13 mouse cellular contexts compared by ENCODE assay signal in genomic region chr12:112917486-112917885, GRCm38 (mm10). TPM values are rescaled to one million over a fixed set of nuclear protein-coding genes. Genes with fewer than 3 reads are reported as not detected.
DNase-seq lines count a peak whose midpoint lies in the region; ATAC-seq and TF ChIP-seq lines count a peak whose summit lies in the region.
"Had no signal": no experiment of that assay in that cellular context is flagged by ENCODE, and none has a peak within 500 bp of the region (broad histone marks: within the 10 kb centered on the region; RNA-seq: fewer than 3 reads in every experiment).

No protein-coding gene starts in this region.

- no peaks in the 10 kb centered on the region for H3K36me3 ChIP-seq in liver, postnatal 0 days (replicated peaks; ENCODE audit: insufficient read depth, low read length)
- no peaks in the 10 kb centered on the region for H3K36me3 ChIP-seq in liver, embryonic 11.5 days (ENCODE audit: control insufficient read depth, insufficient read depth, low read length)
- no peaks in the 10 kb centered on the region for H3K36me3 ChIP-seq in heart, embryonic 11.5 days (ENCODE audit: control insufficient read depth, insufficient read depth, low read length)
- H3K36me3 ChIP-seq: lung, embryonic 15.5 days had no signal

- no peak overlapping the region for H3K4me3 ChIP-seq in liver, postnatal 0 days (ENCODE audit: low read depth, low read length)
- no peak overlapping the region for H3K4me3 ChIP-seq in liver, embryonic 11.5 days (ENCODE audit: low read depth, low read length)
- H3K4me3 ChIP-seq in heart, embryonic 11.5 days (ENCODE audit: low read depth, low read length), result no peak overlapping the region
- H3K4me3 ChIP-seq: limb, embryonic 13.5 days; lung, embryonic 15.5 days had no signal

- peak overlapping the region; percentile 13; the same call in 1 of the 2 replicates for H3K4me2 ChIP-seq in liver, postnatal 0 days (ENCODE audit: low read depth, low read length)
- no peak overlapping the region; the same call in 1 of the 2 replicates for H3K4me2 ChIP-seq in liver, embryonic 11.5 days
- H3K4me2 ChIP-seq in heart, embryonic 11.5 days, result no peak overlapping the region
- H3K4me2 ChIP-seq: limb, embryonic 13.5 days; lung, embryonic 15.5 days had no signal

- no peak overlapping the region for H3K9ac ChIP-seq in liver, postnatal 0 days (replicated peaks)
- H3K9ac ChIP-seq in liver, embryonic 11.5 days (ENCODE audit: low read depth, low read length), result no peak overlapping the region
- H3K9ac ChIP-seq in heart, embryonic 11.5 days (ENCODE audit: low read depth, low read length), result peak overlapping the region; percentile 22
- H3K9ac ChIP-seq: forebrain, postnatal 0 days; limb, embryonic 13.5 days; lung, embryonic 15.5 days had no signal

- TF ChIP-seq EP300 in liver, postnatal 0 days (IDR thresholded peaks at IDR 0.05; ENCODE audit: low read depth), result no peak

- ATAC-seq in liver, postnatal 0 days, result 0 out of 2 replicates have a peak, but pooled peaks have one; percentile 17
- ATAC-seq in liver, embryonic 11.5 days (replicated peaks; ENCODE audit: low FRiP score), result no peak
- ATAC-seq in heart, embryonic 11.5 days (replicated peaks; ENCODE audit: insufficient number of reproducible peaks, low FRiP score, low TSS enrichment), result no peak
- ATAC-seq in megakaryocyte, adult 5-6 weeks (ENCODE audit: poor library complexity, severe bottlenecking), result peak; percentile 49
- ATAC-seq: forebrain, postnatal 0 days had no signal

- DNase-seq in heart, adult 18-20 months, result peak; percentile 45 to 76
- no peak for DNase-seq in heart, postnatal 10 days
- no peak for DNase-seq in liver, postnatal 0 days
- DNase-seq in liver, embryonic 11.5 days (ENCODE audit: low spot score), result no peak
- no peak for DNase-seq in urinary bladder, postnatal 36 days (ENCODE audit: low spot score in 2 of 2)
- DNase-seq in lung, postnatal 10 days, result no peak
- DNase-seq: adrenal gland, postnatal 25 days; forebrain, postnatal 0 days; thymus, adult 2 months had no signal

- no peak overlapping the region for H3K27ac ChIP-seq in liver, postnatal 0 days (ENCODE audit: low read depth)
- no peak overlapping the region for H3K27ac ChIP-seq in liver, embryonic 11.5 days (ENCODE audit: low read depth, low read length)
- H3K27ac ChIP-seq in heart, embryonic 11.5 days (ENCODE audit: low read depth, low read length), result no peak overlapping the region
- H3K27ac ChIP-seq: limb, embryonic 13.5 days; lung, embryonic 15.5 days had no signal

- intact Hi-C loops in heart, postnatal 10 days (cut with DNase I), result loop anchor here (5.0 kb wide), 1 partner anchor 40 kb away; no protein-coding TSS in a partner anchor

- 31% methylated on average over 11 of the region's 11 CpGs for WGBS in liver, postnatal 0 days (ENCODE audit: insufficient replicate concordance)
- WGBS in liver, embryonic 11.5 days, result 38% methylated on average over 11 of the region's 11 CpGs
- 59% methylated on average over 11 of the region's 11 CpGs for WGBS in heart, embryonic 11.5 days (ENCODE audit: insufficient replicate concordance)

- no peak for TF ChIP-seq CTCF in liver, postnatal 0 days (IDR thresholded peaks at IDR 0.05; ENCODE audit: low read depth)

- H3K27me3 ChIP-seq in liver, postnatal 0 days (ENCODE audit: insufficient read depth, low read length), result no peaks in the 10 kb centered on the region
- peaks cover 7% of the 10 kb centered on the region for H3K27me3 ChIP-seq in liver, embryonic 11.5 days (replicated peaks; ENCODE audit: control insufficient read depth, insufficient read depth, low read length)
- peaks cover 53% of the 10 kb centered on the region for H3K27me3 ChIP-seq in heart, embryonic 11.5 days (ENCODE audit: control insufficient read depth, insufficient read depth, low read length)
- H3K27me3 ChIP-seq: limb, embryonic 13.5 days; lung, embryonic 15.5 days had no signal

- no peaks in the 10 kb centered on the region; the same call in 1 of the 2 replicates for H3K4me1 ChIP-seq in liver, postnatal 0 days (ENCODE audit: insufficient read depth)
- H3K4me1 ChIP-seq in liver, embryonic 11.5 days (replicated peaks; ENCODE audit: control insufficient read depth, insufficient read depth, low read length), result no peaks in the 10 kb centered on the region
- H3K4me1 ChIP-seq in heart, embryonic 11.5 days (ENCODE audit: control insufficient read depth, insufficient read depth, low read length), result peaks cover 22% of the 10 kb centered on the region
- H3K4me1 ChIP-seq: lung, embryonic 15.5 days had no signal

- no peaks in the 10 kb centered on the region for H3K9me3 ChIP-seq in liver, postnatal 0 days (ENCODE audit: low read length)
- H3K9me3 ChIP-seq in liver, embryonic 11.5 days (ENCODE audit: control insufficient read depth, low read length), result no peaks in the 10 kb centered on the region
- H3K9me3 ChIP-seq in heart, embryonic 11.5 days (replicated peaks; ENCODE audit: control insufficient read depth, low read length), result no peaks in the 10 kb centered on the region
- H3K9me3 ChIP-seq: limb, embryonic 13.5 days; lung, embryonic 15.5 days had no signal

RNA-seq across cellular contexts. Expression of gene Jag2, which starts 12.1 kb away (rescaled TPM):
- total RNA-seq in heart, adult 18-20 months (2021), result 10 to 100 TPM; 31.5 to 38.6 TPM
- total RNA-seq in heart, postnatal 10 days (2021), result 10 to 100 TPM; 36.1 to 38.5 TPM
- polyA plus RNA-seq in liver, postnatal 0 days (2015; fragmentation: Nextera tagmentation; extraction: Ambion mirVana), result 0.14 and 0.22 TPM in 2 replicates
- 0.39 and 1.4 TPM in 2 replicates for polyA plus RNA-seq in liver, embryonic 11.5 days (2014; fragmentation: Nextera tagmentation; extraction: Ambion mirVana)
- 1.5 and 2.2 TPM in 2 replicates for polyA plus RNA-seq in heart, embryonic 11.5 days (2014; fragmentation: Nextera tagmentation; extraction: Ambion mirVana)
- total RNA-seq in megakaryocyte, adult 5-6 weeks (2015), result 0.36 and 1.3 TPM in 2 replicates
- total RNA-seq in megakaryocyte, adult 5-6 weeks (2017), result not detected in 2 replicates

RNA-seq across cellular contexts. Expression of gene Nudt14, which starts 24.4 kb away (rescaled TPM):
- 1 to 10 TPM; 8.2 to 9.2 TPM for total RNA-seq in heart, adult 18-20 months (2021)
- total RNA-seq in heart, postnatal 10 days (2021), result 10 to 100 TPM; 11.7 to 11.8 TPM
- 30.0 and 30.6 TPM in 2 replicates for polyA plus RNA-seq in liver, postnatal 0 days (2015; fragmentation: Nextera tagmentation; extraction: Ambion mirVana)
- 38.4 and 43.2 TPM in 2 replicates for polyA plus RNA-seq in liver, embryonic 11.5 days (2014; fragmentation: Nextera tagmentation; extraction: Ambion mirVana)
- polyA plus RNA-seq in heart, embryonic 11.5 days (2014; fragmentation: Nextera tagmentation; extraction: Ambion mirVana), result 44.2 and 50.7 TPM in 2 replicates
- total RNA-seq in megakaryocyte, adult 5-6 weeks (2015), result 9.7 and 10.5 TPM in 2 replicates
- 11.4 and 11.9 TPM in 2 replicates for total RNA-seq in megakaryocyte, adult 5-6 weeks (2017)

RNA-seq across cellular contexts. Expression of gene Gpr132, which starts 49.5 kb away (rescaled TPM):
- total RNA-seq in heart, adult 18-20 months (2021), result 1 to 10 TPM in 1 of 2 experiments, under 1 TPM in 1; 0.37 to 1.3 TPM
- under 1 TPM; 0.17 to 0.19 TPM for total RNA-seq in heart, postnatal 10 days (2021)
- polyA plus RNA-seq in liver, postnatal 0 days (2015; fragmentation: Nextera tagmentation; extraction: Ambion mirVana), result 0.26 and 0.34 TPM in 2 replicates
- polyA plus RNA-seq in liver, embryonic 11.5 days (2014; fragmentation: Nextera tagmentation; extraction: Ambion mirVana), result 0.53 and 0.62 TPM in 2 replicates
- 0.19 TPM in 1 of 2 replicates, not detected in the other for polyA plus RNA-seq in heart, embryonic 11.5 days (2014; fragmentation: Nextera tagmentation; extraction: Ambion mirVana)
- 20.0 and 25.8 TPM in 2 replicates for total RNA-seq in megakaryocyte, adult 5-6 weeks (2015)
- total RNA-seq in megakaryocyte, adult 5-6 weeks (2017), result 7.6 and 10.7 TPM in 2 replicates
- polyA plus RNA-seq: forebrain, postnatal 0 days had no signal

RNA-seq across cellular contexts. Expression of gene Btbd6, which starts 58.8 kb away (rescaled TPM):
- total RNA-seq in heart, adult 18-20 months (2021), result 10 to 100 TPM; 24.3 to 27.6 TPM
- 10 to 100 TPM; 22.9 to 24.5 TPM for total RNA-seq in heart, postnatal 10 days (2021)
- 4.1 and 4.7 TPM in 2 replicates for polyA plus RNA-seq in liver, postnatal 0 days (2015; fragmentation: Nextera tagmentation; extraction: Ambion mirVana)
- 12.3 and 12.4 TPM in 2 replicates for polyA plus RNA-seq in liver, embryonic 11.5 days (2014; fragmentation: Nextera tagmentation; extraction: Ambion mirVana)
- polyA plus RNA-seq in heart, embryonic 11.5 days (2014; fragmentation: Nextera tagmentation; extraction: Ambion mirVana), result 18.9 and 22.5 TPM in 2 replicates
- total RNA-seq in megakaryocyte, adult 5-6 weeks (2015), result 4.2 and 5.9 TPM in 2 replicates
- 2.4 and 4.0 TPM in 2 replicates for total RNA-seq in megakaryocyte, adult 5-6 weeks (2017)

Comparison
In these comparisons a context has a peak if more than half of its experiments do, and no peak if none do; other contexts are left out.
1. DNase-seq: peak in heart, adult 18-20 months (2 of 2); none in heart, postnatal 10 days (0 of 2), liver, postnatal 0 days (single experiment), liver, embryonic 11.5 days (single experiment), urinary bladder, postnatal 36 days (0 of 2) and lung, postnatal 10 days (single experiment).
2. ATAC-seq: peak in liver, postnatal 0 days (single experiment) and megakaryocyte, adult 5-6 weeks (single experiment); none in liver, embryonic 11.5 days (single experiment) and heart, embryonic 11.5 days (single experiment).
3. RNA of gene Jag2, which starts 12.1 kb away (total RNA-seq): 31.5 to 38.6 TPM in heart, adult 18-20 months and 36.1 to 38.5 TPM in heart, postnatal 10 days; 0.36 to 1.3 TPM in megakaryocyte, adult 5-6 weeks; every median in the first group is over 10 times any median in the second.